Mouse (Mus musculus): Measurements from ENCODE around the gene Tuba1c.

Tuba1c gene

DNA sequence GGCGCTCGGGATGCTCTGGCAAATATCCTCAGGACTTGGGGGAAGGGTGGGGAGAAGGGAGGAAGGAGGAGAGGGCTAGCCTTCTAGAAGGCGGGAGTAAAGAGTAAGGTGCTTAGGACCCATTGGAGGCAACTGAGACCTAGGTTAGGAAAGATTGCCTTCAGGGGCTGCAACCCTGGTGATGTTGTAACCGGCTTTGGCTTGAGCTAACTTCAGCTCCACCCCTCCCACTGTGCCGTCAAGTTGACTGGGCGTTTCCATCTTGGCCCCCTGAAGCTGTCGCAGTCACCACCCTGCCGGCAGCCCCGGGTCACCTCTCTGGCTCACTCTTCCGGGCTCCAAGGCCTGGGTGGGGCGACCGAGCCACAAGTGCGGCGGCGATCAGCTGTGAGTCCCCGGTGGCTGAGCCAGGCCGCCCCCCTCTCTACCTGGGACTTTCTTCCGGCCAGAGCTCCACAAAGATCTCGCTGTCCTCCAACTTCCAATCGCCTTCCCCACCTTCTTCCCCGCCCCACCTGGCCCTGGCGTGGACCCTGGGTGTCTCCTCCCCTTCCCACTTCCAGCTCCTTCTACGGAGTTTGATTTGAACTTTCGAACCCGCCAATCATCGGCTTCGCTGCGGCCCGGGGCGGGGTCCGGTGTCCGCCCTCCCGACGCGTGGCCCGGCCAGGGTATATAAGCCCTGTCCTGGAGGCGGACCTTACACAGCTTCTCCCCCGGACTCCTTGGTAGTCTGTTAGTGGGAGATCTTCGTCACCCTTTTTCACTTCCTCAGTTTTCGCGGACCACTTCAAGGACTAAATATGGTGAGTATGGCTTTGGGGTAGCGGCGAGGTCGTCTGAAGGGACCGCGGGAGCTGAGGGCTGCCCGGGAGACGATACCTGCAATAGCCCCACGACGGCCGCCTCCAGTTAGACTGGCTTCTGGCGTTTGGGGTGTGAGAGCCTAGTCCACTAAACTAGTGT lies at the start of gene Tuba1c:
Tuba1c (plus strand) TSS at position 273 of the 966 bp plus-strand sequence.
- peak; percentile 100 for DNase-seq

DNA sequence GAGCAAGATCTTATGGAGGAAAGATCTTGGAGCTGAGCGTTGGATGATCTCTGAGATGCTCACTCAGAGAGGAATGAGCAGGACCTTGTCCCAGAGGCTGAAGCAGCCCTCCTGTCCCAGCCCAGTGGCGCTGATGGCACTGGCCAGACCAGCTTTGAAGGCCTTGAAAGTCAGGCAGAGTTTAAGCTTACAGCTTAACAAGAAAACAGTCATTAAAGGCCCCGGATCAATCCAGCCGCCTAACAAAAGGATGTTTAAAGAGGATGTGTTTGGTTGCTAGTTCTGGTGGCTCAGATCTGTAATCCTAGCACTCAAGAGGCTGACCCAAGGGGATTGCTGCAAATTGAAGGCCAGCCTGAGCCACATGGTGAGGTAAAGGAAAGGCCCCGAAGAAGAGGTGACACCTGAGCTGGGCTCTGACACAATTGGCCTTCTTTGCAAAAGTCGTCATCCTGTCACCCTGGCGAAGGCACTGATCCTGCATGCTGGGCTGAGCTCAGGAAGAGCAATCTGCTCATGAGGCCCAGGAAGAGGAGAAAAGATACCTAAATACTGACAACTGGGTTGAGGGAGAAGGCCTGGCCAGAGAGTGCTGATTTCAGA lies 49.6 kb upstream of the Tuba1c start:
- peak; percentile 80 for DNase-seq

DNA sequence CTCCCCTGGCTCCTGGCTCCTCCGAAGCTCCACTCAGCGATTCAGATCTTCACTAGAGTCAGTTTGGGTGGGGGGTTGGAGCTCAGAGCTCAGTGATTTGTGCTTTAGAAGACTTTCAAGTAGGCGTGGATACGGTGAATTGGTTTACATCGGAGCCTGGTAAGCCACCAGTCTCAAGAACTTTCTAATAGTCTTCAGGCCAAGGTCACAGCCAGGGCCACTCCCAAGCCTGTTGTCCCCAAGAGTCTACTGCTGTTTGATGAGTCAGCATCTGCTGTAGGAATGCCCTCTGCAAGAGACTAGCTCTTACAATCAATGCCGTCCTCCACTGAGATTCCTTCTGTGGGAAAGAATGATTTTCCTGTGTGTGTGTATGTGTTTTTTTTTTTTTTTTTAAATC lies 47.6 kb upstream of the Tuba1c start:
- DNase-seq: peak; percentile 91

DNA sequence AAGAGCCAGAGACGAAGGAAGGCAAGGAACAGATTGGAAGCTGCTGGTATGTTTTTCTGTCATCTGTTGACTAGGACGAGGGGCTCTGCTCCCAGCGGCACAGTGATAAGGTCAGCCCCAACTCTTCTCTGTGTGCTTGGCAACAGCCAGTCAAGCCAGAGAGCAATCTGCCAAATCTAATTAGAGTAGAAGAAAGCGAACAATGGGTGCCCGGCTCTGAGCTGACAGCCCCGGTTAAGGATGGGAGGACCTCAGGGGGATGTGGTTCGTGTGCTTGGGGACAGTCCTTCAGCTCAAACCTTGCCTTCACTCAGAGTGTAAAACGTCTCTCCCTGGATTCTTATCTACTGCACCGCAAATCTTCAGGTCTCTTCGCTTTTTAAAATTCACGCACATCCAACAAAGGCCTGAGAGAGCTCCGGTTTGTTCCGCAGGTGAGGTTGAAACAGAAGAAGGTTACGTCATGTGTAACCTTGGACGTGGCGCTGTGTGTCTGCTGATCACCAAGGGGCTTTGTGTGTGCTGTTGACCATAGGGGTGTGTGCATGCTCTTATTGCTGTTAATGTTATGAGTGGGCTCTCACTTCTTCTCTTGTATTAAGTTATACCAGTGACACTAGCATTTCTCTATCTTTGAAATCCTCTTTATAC lies 46.1 kb upstream of the Tuba1c start:
- DNase-seq: peak; percentile 88

DNA sequence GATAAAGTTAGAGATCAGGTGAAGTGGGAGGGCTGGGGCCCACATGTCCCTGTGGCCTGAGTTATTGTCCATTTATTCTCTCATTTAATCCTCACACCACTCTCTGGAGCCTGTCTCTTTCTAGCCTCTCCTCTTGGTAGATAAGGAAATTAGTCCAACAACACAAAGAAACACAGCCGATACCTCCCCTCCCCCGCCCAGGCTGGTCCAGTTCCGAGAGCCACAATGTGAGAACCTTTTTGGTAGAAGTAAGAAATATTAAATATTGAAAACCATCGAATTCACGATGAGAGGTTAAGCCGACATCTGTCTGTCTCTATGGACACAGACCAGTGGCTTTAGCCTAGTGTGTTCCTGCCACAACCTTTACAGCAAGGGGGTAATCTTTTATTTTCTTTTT lies 45.0 kb upstream of the Tuba1c start:
- DNase-seq: peak; percentile 88

DNA sequence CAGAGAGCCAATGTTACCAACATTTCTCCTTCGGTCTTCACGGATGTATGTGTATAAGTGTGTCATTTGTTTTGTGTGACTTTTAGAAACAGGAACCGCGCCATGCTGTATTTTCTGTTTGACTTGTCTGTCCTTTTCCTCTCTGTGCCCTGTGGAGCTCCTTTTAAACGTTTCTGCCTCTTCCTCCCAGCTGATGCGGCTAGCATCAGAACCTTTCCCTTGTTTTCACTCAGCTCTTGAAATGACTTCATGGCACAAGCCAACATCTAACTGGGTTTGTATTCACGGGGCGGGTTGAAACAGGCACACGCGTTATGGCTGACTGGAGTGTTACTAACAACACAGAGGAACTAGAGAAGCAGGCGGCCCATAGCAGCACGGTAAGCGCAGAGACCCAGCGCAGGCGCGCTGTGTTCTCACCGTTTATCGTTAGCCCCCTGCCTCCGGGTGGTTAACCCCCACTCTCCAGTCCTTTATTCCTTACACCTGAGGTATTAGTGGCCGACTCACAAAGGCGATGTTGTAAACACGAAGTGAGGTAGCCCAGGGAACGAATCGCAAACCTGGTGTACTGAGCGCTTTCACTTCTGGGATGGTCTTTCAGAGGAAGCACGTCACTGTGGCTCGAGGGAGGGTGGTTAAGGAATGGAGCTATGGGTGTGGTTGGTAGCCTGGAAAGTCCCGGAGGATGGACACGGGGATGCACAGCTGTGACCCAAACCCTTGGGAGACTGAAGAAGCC lies 44.3 kb upstream of the Tuba1c start:
- DNase-seq: peak; percentile 100

DNA sequence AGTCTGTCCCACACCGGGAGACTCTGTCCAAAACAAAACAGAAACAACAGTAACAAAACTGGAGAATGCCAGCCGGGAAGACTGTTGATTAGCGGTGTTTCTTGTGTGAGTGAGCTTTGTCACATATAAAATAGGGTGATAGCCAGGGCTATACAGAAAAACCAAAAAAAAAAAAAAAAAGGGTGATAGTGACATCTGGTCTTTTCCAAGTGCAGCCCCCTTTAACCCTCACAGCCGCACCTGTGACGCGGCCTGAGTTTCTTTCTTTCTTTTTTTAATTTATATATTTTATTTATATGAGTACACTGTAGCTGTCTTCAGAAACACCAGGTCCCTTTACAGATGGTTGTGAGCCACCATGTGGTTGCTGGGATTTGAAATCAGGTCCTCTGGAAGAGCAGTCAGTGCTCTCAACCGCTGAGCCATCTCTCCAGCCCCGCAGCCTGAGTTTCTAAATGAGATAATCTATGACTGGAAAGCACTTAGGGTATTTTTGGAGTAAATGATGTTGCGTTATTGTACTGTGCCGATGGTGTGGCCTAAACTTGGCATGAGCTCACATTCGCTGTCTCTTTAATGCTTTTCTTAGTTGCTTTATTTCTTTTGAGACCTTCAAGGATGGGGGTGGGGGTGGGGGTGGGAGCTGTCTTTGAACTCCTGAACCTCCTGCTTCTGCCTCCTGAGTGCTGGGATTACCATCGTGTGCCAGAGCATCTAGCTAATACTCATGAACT lies 43.5 kb upstream of the Tuba1c start:
- peak; percentile 81 for DNase-seq

DNA sequence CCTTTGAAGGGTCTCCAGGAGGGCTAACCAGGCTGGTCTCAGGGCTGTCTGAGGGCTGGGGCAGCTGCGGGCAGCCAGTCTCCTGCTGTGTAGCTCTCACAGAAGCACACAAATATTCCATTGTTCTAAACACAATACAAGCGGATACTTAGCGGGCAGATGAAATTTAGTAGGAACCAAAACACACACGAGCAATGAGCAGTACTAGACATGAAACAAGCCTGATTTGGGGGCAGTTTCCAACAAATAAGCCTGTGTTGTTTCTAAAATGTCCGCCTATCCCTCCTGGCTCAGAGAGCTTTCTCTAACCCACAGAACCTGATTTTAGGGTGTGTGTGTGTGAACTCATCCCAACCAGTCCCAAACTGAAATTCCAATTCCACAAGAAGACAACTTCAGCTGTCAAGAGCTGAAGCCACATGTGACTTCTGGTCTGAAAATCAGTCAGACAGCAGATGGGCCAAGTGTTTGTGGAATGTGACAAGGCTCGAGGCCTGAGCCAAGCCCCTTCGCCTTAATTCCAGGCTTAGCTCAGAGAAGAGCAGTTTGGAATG lies 42.5 kb upstream of the Tuba1c start:
- DNase-seq: peak; percentile 96

DNA sequence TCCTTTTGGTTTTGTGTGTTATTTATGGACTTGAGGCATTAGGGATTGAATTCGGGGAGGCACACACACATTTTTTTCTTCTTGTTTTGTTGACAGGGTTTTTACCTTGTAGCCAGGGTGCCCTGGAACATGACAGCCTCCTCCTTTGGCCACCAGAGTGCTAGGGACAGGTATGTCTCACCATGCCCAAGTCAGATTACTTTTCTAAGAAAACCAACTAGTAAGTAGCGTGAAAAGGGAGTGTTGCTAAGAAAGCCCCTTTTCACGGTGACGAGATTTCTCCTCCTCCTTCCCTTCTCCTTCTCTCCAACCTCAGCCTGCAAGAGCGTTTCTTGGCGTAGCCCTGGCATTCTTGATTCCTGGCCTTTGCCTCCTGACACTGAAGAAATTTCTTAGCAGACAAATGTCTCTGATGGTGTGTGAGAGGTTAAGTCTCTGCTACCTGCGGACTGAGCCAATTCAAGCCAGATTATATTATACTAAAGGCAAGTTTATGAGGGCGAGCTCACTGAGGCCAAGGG lies 42.0 kb upstream of the Tuba1c start:
- DNase-seq: peak; percentile 93

DNA sequence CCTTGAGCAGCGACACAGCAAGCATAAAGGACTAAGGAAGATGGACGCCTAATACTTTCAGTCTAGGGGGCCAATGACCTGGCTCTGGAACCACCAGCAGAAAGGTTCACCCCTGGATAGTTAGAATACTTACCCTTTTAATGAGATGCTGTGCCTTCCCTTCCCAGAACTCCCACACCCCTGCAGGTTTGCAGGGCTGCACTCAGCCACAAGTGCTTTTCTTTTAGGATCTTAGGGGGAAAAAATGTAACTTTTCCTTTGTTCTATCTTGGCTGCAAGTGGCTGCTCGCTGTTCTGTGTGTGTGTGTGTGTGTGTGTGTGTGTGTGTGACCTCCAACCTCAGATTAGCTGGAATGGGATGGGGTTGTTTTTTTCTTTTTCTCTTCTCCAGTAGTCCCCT lies 40.9 kb upstream of the Tuba1c start:
- DNase-seq: peak; percentile 70

DNA sequence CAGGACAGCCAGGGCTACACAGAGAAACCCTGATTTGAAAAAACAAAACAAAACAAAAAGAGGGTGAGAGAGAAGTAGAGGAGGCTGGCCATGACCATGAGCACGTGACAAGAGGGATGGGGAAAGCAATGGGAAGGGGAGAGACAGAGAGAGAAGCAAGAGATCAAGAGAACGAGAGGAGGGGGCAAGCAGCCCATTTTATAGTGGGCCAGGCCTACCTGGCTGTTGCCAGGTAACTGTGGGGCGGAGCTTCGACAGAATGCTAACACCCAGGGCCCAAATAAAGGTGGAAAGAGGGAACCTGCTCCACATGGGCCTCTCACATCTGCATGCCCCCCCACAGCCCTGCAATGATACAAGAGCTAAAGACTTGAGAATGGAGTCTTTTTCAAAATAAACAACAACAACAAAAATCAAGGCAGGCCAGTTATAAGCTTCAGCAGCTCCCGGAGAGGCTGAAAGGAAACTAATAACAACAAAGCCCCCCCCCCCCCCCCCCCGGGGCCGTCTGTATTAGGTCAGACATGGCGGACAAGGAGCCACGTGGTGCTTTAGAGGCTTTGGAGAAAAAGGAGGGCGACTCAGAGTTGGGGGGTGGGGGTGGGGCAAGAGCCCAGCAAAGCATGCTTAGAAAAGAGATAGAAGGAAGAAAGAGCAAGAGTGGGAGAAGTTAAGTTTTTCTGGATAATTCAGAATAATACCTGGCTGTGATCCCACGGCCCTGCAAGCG lies 39.8 kb upstream of the Tuba1c start:
- DNase-seq: peak; percentile 87

DNA sequence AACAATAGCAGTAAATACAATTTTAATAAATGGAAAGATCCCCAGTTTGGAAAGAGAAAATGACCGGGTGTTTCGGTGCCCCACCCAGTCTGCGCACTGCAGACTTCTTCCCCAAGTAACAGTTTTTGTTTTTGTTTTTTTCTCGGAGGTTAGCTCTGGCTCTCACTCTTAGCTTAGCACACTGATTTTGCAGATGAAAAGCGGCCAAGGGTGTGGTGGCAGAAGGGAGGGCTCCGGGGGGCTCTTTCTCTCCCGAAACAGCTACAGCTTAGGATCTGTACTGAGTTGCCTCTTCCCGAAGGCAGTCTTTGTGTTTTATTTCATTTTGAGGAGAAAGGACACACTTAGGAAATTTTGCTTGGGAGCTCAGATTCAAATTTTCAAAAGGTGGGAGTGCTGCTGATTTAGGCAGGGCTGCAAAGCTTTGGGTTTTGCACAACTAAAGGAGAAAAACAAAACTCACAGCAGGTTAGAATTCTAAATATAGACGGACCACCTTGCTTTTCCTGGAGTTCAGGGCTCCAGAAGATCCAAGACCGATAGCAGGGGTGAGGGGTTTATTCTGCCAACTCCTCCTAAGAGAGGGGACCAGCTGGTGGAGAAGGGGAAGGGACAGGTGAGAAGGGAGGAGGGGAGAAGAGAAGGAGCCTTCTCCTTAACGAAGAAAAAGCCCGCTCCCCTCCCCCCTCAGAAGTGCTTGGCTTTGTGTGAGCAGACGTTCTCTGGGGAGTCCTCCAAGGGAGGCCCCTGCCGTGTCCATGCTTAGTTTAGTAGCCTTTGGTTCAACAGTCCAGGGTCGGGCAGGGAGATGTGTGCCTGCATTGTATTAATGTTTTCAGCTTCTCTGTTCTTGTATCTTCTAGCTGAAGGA lies 38.8 kb upstream of the Tuba1c start:
- DNase-seq: peak; percentile 93

DNA sequence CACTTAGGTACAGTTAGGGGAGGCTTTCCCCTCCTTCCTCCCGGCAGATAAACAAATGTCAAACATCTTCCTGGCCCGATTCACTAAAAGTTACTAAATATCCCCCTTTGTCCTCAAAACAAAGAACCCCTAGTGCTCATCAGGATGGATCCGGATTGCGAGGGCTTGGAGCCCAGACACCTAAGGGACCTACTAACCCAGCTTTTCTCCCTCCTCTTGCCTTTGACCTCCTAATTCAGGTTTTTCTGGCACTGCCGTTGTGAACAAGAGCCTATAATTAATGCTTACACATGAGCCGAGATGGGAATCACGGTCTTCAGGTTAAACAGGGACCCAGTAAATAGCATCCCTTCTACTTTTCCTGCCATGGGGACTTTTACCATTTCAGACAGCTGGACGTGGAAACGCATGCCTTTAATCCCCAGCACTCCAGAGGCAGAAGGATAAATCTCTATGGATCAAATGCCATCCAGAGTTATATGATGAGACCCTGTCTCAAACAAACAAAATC lies 38.1 kb upstream of the Tuba1c start:
- peak; percentile 89 for DNase-seq

DNA sequence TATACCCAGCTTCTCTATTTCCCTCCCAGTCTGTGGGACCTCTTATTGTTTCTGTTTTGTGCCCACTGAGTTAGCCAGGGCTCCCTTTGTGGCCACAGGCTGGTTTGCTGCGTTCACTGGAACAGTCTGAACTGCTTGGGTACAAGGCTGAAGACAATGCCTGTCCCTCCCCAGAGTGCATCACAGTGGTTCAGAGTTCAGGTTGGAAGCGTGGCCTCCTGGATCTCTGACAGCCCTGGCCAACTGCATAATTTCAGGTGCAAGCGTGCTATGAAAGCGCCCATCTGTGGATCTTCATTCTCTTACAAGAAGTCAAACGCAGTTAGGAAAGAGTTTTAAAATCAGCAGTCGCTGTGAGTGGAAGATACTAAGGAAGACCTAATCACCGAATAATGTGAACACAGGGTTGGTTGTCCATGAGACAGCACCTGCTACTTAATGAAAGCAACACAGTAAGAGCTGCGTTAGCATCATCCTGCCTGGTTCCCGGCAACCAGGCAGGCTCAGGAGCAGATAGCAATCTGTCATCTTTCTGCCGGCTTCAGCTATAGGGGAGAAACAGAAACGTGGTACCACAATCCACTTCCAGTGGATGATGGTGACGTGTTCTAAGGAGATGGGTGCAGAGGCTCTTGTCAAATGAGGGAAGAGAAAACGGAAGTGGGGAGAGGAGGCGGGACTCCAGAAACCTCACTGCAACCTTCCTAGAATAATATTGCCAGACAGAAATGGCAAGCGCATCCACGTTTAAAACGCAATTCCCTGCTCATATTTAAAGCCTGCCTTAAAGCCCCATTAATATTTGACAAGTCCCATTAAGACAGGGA lies 37.4 kb upstream of the Tuba1c start:
- peak; percentile 98 for DNase-seq

DNA sequence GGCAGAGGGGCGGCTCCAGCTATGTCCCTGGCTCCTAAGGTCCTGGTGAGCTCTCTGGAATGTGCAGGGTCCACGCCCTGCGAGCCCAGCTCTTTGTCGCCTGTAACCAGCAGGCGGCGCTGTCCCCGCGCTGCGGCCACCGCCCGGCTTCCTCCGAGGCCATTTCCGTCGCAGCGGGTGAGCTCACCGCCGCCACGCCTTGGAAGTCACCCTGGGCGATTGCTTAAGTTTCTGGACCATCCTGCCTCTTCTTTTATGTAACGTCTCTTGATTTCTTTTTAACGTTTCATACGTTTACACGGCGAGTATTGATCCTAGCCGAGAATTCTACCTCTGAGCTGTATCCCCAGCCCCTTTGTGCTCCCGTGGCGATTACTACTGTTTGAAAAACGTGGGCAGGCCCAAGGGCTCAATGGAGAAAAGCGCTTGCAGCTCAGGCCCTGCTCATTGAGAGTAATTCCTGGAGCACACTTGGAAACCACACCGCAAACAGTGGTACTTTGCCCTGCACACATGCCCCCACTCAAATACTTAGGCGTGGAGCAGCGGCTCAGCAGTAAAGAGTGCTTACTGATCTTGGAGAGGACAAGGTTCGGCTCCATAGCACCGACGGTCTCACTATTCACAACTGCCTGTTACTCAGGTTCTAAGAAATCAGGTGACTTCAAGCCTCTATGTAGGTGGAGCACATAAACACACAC lies 36.4 kb upstream of the Tuba1c start:
- peak; percentile 99 for DNase-seq

DNA sequence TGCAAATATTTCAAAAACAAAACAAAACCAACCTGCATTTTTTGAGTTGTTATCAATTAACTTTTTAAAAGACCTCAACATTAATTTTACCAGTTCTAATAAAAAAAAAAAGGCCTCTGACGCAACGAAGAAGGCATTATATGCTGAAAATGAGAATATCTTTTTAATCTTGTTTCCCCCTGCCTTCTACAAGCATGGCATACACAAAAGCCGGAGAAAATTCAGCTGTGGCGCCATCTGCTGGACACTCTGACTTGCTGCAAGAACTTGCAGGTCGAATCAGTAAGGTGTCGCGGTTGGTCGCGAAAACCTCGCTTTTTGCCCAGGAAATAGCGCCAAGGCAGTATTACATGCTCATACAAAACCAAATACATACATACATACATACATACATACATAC lies 35.8 kb upstream of the Tuba1c start:
- DNase-seq: peak; percentile 96

DNA sequence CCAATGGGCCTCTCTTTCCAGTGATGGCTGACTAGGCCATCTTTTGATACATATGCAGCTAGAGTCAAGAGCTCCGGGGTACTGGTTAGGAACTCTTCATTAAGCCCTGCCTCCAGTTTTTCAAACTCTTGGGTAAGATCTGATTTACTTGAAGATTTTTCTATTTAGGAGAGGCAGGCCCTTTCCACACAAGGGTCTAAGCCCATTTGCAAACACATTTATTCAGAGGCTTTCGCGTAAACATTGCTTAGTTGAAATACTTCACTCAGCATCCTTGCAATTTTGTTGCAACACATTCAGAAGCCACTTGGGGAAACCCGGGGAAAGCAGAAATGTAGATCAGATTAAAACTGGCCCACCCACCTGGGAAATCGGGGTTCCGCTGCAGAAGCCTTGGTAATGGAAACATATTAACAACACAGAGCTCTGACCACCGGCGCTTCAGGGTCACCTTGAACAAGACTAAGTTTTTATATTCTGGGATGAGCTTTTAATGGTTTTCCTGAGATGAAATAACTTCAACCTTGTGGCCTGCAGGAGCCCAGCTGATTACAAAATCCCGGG lies 34.7 kb upstream of the Tuba1c start:
- peak; percentile 61 for DNase-seq

DNA sequence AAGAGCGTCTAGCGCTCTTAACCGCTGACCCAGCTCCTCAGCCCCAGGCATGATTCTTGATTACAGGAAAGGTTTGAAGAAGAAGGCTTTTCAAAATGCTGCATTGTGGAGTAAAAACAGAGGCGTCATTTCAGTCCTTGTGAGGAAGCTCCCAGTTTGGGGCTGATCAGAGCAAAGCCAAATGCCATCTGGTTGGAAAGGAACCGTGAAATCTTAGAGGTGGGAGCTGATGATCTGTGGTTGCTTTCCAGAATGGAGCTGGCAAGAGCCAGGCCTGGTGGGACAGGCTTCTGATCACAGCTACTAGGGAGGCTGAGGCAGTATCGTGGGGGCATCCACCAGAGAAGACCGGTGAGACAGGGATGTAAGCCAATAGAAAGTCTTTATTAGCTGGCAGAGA lies 32.9 kb upstream of the Tuba1c start:
- DNase-seq: peak; percentile 80

All from heart, adult 11 months (tissue).